Mouse (Mus musculus): Measurements from ENCODE around the gene Hexa. TPM values are rescaled to one million over a fixed set of nuclear protein-coding genes. Genes with fewer than 3 reads are reported as not detected.
A peak's percentile ranks its signal among the peaks of the same experiment; 100 is the strongest.

Gene Hexa
- polyA plus RNA-seq, 1 experiment from 2014 or later, result 74.6 TPM

DNA sequence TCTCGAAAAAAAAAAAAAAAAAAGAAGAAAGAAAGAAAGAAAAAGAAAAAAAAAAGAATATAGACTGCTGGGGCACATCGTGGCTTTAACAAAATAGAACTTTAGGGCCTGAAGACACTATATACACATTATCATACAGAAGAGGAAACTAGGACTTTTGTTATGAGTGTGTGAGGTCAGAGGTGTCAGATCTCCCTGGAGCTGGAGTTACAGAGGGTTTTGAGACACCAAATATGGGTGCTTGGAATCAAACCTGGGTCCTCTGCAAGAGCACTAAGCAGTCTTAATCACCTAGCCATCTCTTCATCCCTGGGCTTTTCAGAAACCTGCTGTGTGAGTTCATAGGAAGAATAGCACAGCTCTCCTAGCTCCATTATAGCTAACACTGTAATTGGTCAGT, 5.9 kb upstream of the Hexa start:
- no peaks in the 10 kb centered on the region for H3K9me3 ChIP-seq
- WGBS, result 61% methylated on average over 2 of the region's 2 CpGs

DNA sequence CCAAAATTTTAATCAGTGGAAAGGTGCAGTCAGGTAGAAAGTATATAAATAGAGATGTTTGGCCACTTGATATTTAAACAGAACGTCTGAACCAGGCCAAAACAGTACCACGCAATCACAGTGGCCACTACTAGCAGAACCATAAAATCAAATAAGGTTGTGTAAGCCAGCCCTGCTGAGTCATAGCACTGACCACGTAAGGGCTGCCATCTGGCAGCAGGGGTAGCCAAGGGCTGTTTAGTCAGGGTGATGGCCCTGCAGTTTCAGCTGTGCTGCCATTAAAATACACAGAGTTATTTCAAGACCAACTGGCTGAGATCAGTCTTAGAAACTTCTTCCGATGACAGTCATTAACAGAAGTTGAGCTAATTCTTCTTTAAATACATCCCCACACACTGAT, 5.5 kb upstream of the Hexa start:
- Histone ChIP-seq H3K4me3 (no peak overlapping the region), H3K4me1 (peaks cover under 1% of the 10 kb centered on the region; the same call in 1 of the 2 replicates), H3K9ac (no peak overlapping the region), H3K27me3 (replicated peaks) (no peaks in the 10 kb centered on the region), H3K4me2 (no peak overlapping the region), H3K9me3 (no peaks in the 10 kb centered on the region), H3K27ac (replicated peaks) (no peak overlapping the region), H3K36me3 (no peaks in the 10 kb centered on the region)
- 71% methylated on average over 4 of the region's 4 CpGs for WGBS
- no peak for ATAC-seq (ENCODE audit: extremely low read depth, insufficient number of reproducible peaks, low FRiP score, low TSS enrichment)

More for the DNA sequence above, 5.9 kb upstream of the Hexa start:
- no peak overlapping the region for H3K9ac ChIP-seq
- no peak overlapping the region for H3K27ac ChIP-seq (replicated peaks)
- ATAC-seq (ENCODE audit: extremely low read depth, insufficient number of reproducible peaks, low FRiP score, low TSS enrichment), result no peak
- H3K4me1 ChIP-seq, result no peaks in the 10 kb centered on the region
- no peak overlapping the region for H3K4me3 ChIP-seq
- H3K4me2 ChIP-seq, result no peak overlapping the region
- H3K27me3 ChIP-seq (replicated peaks), result no peaks in the 10 kb centered on the region
- H3K36me3 ChIP-seq, result no peaks in the 10 kb centered on the region

- no peak overlapping the region for H3K27ac ChIP-seq (replicated peaks)
- H3K9me3 ChIP-seq, result no peaks in the 10 kb centered on the region
- WGBS, result 64% methylated on average over 3 of the region's 3 CpGs
- no peak overlapping the region for H3K9ac ChIP-seq
- no peaks in the 10 kb centered on the region for H3K36me3 ChIP-seq
- H3K4me3 ChIP-seq, result no peak overlapping the region
- H3K4me1 ChIP-seq, result peaks cover 23% of the 10 kb centered on the region
- H3K4me2 ChIP-seq, result no peak overlapping the region
- ATAC-seq (ENCODE audit: extremely low read depth, insufficient number of reproducible peaks, low FRiP score, low TSS enrichment), result no peak
- H3K27me3 ChIP-seq (replicated peaks), result no peaks in the 10 kb centered on the region
These were observed 1.7 kb upstream of the Hexa start for GRCm38 (mm10) chr9:59537651-59538050.

- 81% methylated on average over 6 of the region's 6 CpGs for WGBS
- Histone ChIP-seq H3K4me1 (peaks cover 37% of the 10 kb centered on the region), H3K9ac (no peak overlapping the region; the same call in 1 of the 2 replicates), H3K4me3 (no peak overlapping the region; the same call in 1 of the 2 replicates), H3K27ac (replicated peaks) (no peak overlapping the region), H3K36me3 (peaks cover 2% of the 10 kb centered on the region), H3K9me3 (no peaks in the 10 kb centered on the region), H3K27me3 (replicated peaks) (no peaks in the 10 kb centered on the region), H3K4me2 (peak overlapping the region; percentile 73)
- no peak for ATAC-seq (ENCODE audit: extremely low read depth, insufficient number of reproducible peaks, low FRiP score, low TSS enrichment)
These were observed 2.3 kb downstream of the Hexa start for GRCm38 (mm10) chr9:59541617-59542016.

DNA sequence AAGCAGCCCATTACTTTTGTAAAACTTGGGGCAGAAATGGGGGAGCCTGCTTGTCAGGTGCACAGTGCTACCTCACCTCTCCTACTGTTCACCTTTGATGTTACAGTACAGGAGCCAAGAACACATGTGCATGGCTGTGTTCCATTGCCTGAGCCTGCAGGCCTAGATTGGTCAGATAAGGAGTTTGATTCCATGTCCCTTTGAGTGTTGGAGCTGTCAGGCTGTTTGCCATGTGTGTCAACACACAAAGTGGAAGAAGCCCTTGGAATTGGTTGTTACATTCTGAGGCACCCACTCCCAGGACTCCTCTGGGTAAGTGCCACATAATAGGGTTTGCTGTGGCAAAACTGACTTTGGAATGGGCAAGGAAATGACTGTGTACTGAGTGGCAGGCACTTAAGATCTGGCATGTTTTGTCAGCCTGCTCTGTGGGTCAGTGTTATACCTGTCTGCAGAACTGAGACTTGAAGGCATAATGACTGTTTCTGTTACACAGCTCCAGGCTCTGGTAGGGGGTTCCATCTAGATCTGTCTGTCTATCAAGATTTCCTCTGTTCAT, 3.5 kb downstream of the Hexa start:
- Histone ChIP-seq H3K27ac (replicated peaks) (no peak overlapping the region), H3K4me1 (peaks cover 40% of the 10 kb centered on the region), H3K4me2 (0 out of 2 replicates have a peak overlapping the region, but pooled peaks have one; percentile 7), H3K9me3 (no peaks in the 10 kb centered on the region), H3K4me3 (no peak overlapping the region), H3K27me3 (replicated peaks) (no peaks in the 10 kb centered on the region), H3K36me3 (peaks cover 6% of the 10 kb centered on the region), H3K9ac (no peak overlapping the region)
- no peak for ATAC-seq (ENCODE audit: extremely low read depth, insufficient number of reproducible peaks, low FRiP score, low TSS enrichment)

- Histone ChIP-seq H3K27me3 (replicated peaks) (no peaks in the 10 kb centered on the region), H3K9me3 (no peaks in the 10 kb centered on the region), H3K4me2 (no peak overlapping the region), H3K27ac (replicated peaks) (peak overlapping the region; percentile 32; the same call in 1 of the 2 replicates), H3K4me3 (no peak overlapping the region), H3K4me1 (peaks cover 36% of the 10 kb centered on the region), H3K36me3 (peaks cover 17% of the 10 kb centered on the region), H3K9ac (no peak overlapping the region)
- no peak for ATAC-seq (ENCODE audit: extremely low read depth, insufficient number of reproducible peaks, low FRiP score, low TSS enrichment)
- 49% methylated on average over 5 of the region's 5 CpGs for WGBS
These were observed 5.4 kb downstream of the Hexa start for GRCm38 (mm10) chr9:59544739-59545138.

DNA sequence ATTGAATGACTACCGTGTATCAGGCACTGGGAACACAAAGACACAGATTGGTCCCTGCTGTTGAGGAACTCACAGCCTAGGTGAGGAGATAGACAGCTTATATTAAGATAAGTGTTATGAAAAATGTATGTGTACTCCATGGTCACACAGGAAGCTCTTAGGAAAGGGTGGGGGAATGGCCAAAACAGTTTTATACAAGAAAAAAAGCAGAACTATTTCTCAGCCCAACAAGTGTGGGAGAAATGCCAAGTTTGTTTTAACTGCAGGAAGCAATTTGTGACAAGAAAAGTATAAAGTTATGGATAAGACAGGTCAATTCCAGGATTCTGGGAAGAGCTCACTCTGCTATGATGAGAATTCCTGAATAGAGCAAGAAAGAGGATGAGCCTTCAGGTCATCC, 8.5 kb downstream of the Hexa start:
- Histone ChIP-seq H3K36me3 (peaks cover 23% of the 10 kb centered on the region), H3K9ac (no peak overlapping the region), H3K27ac (replicated peaks) (no peak overlapping the region), H3K4me2 (no peak overlapping the region), H3K9me3 (no peaks in the 10 kb centered on the region), H3K27me3 (replicated peaks) (no peaks in the 10 kb centered on the region), H3K4me3 (no peak overlapping the region), H3K4me1 (peaks cover 29% of the 10 kb centered on the region)
- ATAC-seq (ENCODE audit: extremely low read depth, insufficient number of reproducible peaks, low FRiP score, low TSS enrichment), result no peak
- 72% methylated on average over 1 of the region's 1 CpGs for WGBS

GRCm38 (mm10) chr9:59548961-59549487, 9.7 kb downstream of the Hexa start:
- Histone ChIP-seq H3K9me3 (no peaks in the 10 kb centered on the region), H3K4me3 (no peak overlapping the region), H3K4me2 (no peak overlapping the region), H3K36me3 (peaks cover 24% of the 10 kb centered on the region), H3K4me1 (peaks cover 27% of the 10 kb centered on the region), H3K27me3 (replicated peaks) (no peaks in the 10 kb centered on the region), H3K27ac (replicated peaks) (no peak overlapping the region), H3K9ac (no peak overlapping the region)
- ATAC-seq (ENCODE audit: extremely low read depth, insufficient number of reproducible peaks, low FRiP score, low TSS enrichment), result no peak
- WGBS, result 49% methylated on average over 2 of the region's 2 CpGs

DNA sequence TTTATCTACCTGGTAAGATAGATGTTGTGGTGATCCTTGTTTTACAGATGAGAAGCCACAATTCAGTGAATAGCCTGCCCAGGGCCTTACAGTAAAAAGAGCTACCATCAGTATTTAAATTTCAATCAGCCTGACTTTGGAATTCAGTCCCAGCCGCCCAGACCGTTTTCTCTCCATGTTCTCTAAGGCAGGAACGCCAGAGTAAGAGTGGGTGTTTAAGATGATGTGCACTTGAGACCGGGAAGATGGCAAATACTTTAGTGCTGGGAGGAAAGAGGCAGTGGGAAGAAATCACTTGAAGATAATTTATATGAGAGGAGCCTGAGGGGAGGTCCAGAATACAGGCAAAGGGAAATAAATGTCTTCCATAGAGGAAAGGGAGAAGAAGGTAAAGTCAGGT, 10.7 kb downstream of the Hexa start:
- Histone ChIP-seq H3K4me2 (no peak overlapping the region), H3K9ac (no peak overlapping the region), H3K4me3 (no peak overlapping the region), H3K36me3 (peaks cover 35% of the 10 kb centered on the region), H3K27ac (replicated peaks) (no peak overlapping the region), H3K4me1 (peaks cover 21% of the 10 kb centered on the region), H3K27me3 (replicated peaks) (no peaks in the 10 kb centered on the region), H3K9me3 (no peaks in the 10 kb centered on the region)
- ATAC-seq (ENCODE audit: extremely low read depth, insufficient number of reproducible peaks, low FRiP score, low TSS enrichment), result no peak
- 78% methylated on average over 4 of the region's 4 CpGs for WGBS

GRCm38 (mm10) chr9:59551017-59551416, 11.7 kb downstream of the Hexa start:
- peaks cover 21% of the 10 kb centered on the region for H3K4me1 ChIP-seq
- no peak overlapping the region for H3K4me3 ChIP-seq
- WGBS, result 61% methylated on average over 5 of the region's 5 CpGs
- H3K9me3 ChIP-seq, result no peaks in the 10 kb centered on the region
- no peak overlapping the region for H3K9ac ChIP-seq
- ATAC-seq (ENCODE audit: extremely low read depth, insufficient number of reproducible peaks, low FRiP score, low TSS enrichment), result no peak
- H3K27ac ChIP-seq (replicated peaks), result peak overlapping the region; percentile 45; the same call in 1 of the 2 replicates
- H3K4me2 ChIP-seq, result no peak overlapping the region
- no peaks in the 10 kb centered on the region for H3K27me3 ChIP-seq (replicated peaks)
- peaks cover 41% of the 10 kb centered on the region for H3K36me3 ChIP-seq

DNA sequence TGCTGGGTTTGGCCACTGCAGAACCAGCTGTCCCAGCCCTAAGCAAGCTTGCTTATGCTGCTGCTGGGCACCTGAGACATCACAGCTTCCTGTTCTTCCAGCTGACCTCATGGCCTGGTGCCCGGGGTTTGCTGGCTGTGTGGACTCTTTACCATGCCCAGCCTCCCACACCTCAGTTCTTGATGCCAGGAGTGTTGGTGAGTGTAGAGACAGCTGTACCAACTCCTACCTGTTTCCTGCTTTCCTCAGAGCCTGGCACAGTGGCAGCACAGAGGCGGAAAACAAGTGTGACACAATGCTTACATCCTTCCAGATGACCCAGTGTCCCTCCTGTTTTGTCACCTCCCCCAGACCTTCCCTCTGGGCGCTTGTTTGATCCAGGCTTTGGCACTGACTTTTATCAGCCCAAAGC, 12.3 kb downstream of the Hexa start:
- peaks cover 43% of the 10 kb centered on the region for H3K36me3 ChIP-seq
- H3K4me2 ChIP-seq, result no peak overlapping the region
- ATAC-seq (ENCODE audit: extremely low read depth, insufficient number of reproducible peaks, low FRiP score, low TSS enrichment), result no peak
- WGBS, result 54% methylated on average over 3 of the region's 3 CpGs
- H3K9me3 ChIP-seq, result no peaks in the 10 kb centered on the region
- H3K9ac ChIP-seq, result no peak overlapping the region
- H3K4me1 ChIP-seq, result peaks cover 21% of the 10 kb centered on the region
- no peaks in the 10 kb centered on the region for H3K27me3 ChIP-seq (replicated peaks)
- H3K4me3 ChIP-seq, result no peak overlapping the region
- H3K27ac ChIP-seq (replicated peaks), result peak overlapping the region; percentile 45

GRCm38 (mm10) chr9:59552610-59553009, 13.3 kb downstream of the Hexa start:
- ATAC-seq (ENCODE audit: extremely low read depth, insufficient number of reproducible peaks, low FRiP score, low TSS enrichment), result no peak
- Histone ChIP-seq H3K4me3 (no peak overlapping the region), H3K9me3 (no peaks in the 10 kb centered on the region), H3K27me3 (replicated peaks) (no peaks in the 10 kb centered on the region), H3K4me2 (no peak overlapping the region), H3K9ac (no peak overlapping the region), H3K36me3 (peaks cover 52% of the 10 kb centered on the region), H3K4me1 (peaks cover 18% of the 10 kb centered on the region), H3K27ac (replicated peaks) (peak overlapping the region; percentile 45; the same call in 1 of the 2 replicates)
- 88% methylated on average over 5 of the region's 5 CpGs for WGBS
